In genomic region chr17:78604431-78604830, GRCm38 (mm10) we compare ENCODE assay signal across 8 mouse cellular contexts.
DNase-seq lines count a peak whose midpoint lies in the region; ATAC-seq and TF ChIP-seq lines count a peak whose summit lies in the region.

No protein-coding gene starts in this region.

- no peak overlapping the region for H3K4me3 ChIP-seq in liver, embryonic 12.5 days
- H3K4me3 ChIP-seq in G1E (ENCODE audit: low read depth, low read length), result no peak overlapping the region

- no peaks in the 10 kb centered on the region for H3K36me3 ChIP-seq in liver, embryonic 12.5 days
- H3K36me3 ChIP-seq in G1E (replicated peaks), result no peaks in the 10 kb centered on the region

- H3K27ac ChIP-seq in liver, embryonic 12.5 days, result no peak overlapping the region

- H3K9ac ChIP-seq in liver, embryonic 12.5 days, result no peak overlapping the region

- H3K4me1 ChIP-seq in liver, embryonic 12.5 days, result no peaks in the 10 kb centered on the region
- H3K4me1 ChIP-seq in G1E (ENCODE audit: insufficient read depth, low read depth, low read length), result no peaks in the 10 kb centered on the region

- WGBS in liver, embryonic 12.5 days (ENCODE audit: insufficient replicate concordance), result 57% methylated on average over 6 of the region's 6 CpGs

- TF ChIP-seq CTCF in G1E (IDR thresholded peaks at IDR 0.05; ENCODE audit: low read depth, low read length), result peak; percentile 94

- DNase-seq in liver (peak; percentile 68), G1E (ENCODE audit: low spot score) (peak; percentile 44)
- DNase-seq in adrenal gland, postnatal 36 days, result peak; percentile 60 to 74
- peak; percentile 57 to 81 for DNase-seq in layer of hippocampus, postnatal 25 days (ENCODE audit: extremely low spot score in 1 of 2, low spot score in 1 of 2)
- peak; percentile 28 to 46 for DNase-seq in natural killer cell, adult 2 months (ENCODE audit: low spot score in 2 of 2)
- no peak for DNase-seq in yolk sac, embryonic 10.5 days (ENCODE audit: low spot score)

- 0 out of 2 replicates have a peak, but pooled peaks cover 9% of the 10 kb centered on the region for H3K27me3 ChIP-seq in liver, embryonic 12.5 days (replicated peaks)
- H3K27me3 ChIP-seq in G1E (ENCODE audit: insufficient read depth, low read length), result no peaks in the 10 kb centered on the region

- no peak overlapping the region for H3K4me2 ChIP-seq in liver, embryonic 12.5 days

- no peak for ATAC-seq in liver, embryonic 12.5 days
- no peak for ATAC-seq in G1E (ENCODE audit: extremely low read depth, insufficient number of reproducible peaks, low FRiP score, poor library complexity, severe bottlenecking)
- peak; percentile 75 for ATAC-seq in erythroid progenitor cell, adult 5-6 weeks (replicated peaks; ENCODE audit: low FRiP score, poor library complexity, severe bottlenecking)

- H3K9me3 ChIP-seq in liver, embryonic 12.5 days (replicated peaks), result no peaks in the 10 kb centered on the region
- H3K9me3 ChIP-seq in G1E (replicated peaks), result no peaks in the 10 kb centered on the region
